Mouse (Mus musculus) C2C12 (cell line): Measurements from ENCODE around the gene Runx2.

Experiments used
- CTCF ChIP-seq: IDR thresholded peaks from one replicate; pipeline ENCODE4 v1.5.1; 2011; ENCODE audit not compliant: control insufficient read depth, insufficient read depth, insufficient read length
- MYOD1 ChIP-seq: IDR thresholded peaks from one replicate; pipeline ENCODE4 v1.6.1; 2011; ENCODE audit warnings: low read depth; ENCODE audit not compliant: control insufficient read depth, insufficient read length

- TF ChIP-seq CTCF: no peak
- TF ChIP-seq MYOD1: no peak
Observed at GRCm38 (mm10) chr17:44713404-44713803, 101.2 kb downstream of the Runx2 start.
